Mouse (Mus musculus) lung, postnatal 14 days (tissue): Measurements from ENCODE around the gene Zfyve27.

ENCODE experiments used
- DNase-seq: peaks from one replicate; pipeline ENCODE4 v3.0.0; 2021

The Zfyve27 gene

GRCm38 (mm10) chr19:42243401-42243800 lies 79.7 kb downstream of the Zfyve27 start:
- DNase-seq: no peak
